Mouse (Mus musculus) ovary, postnatal 14 days (tissue): Measurements from ENCODE around the gene 4930426L09Rik.
"Not testable (repeated sequence)": the region's sequence is repeated elsewhere in the genome, so short reads cannot be mapped to it uniquely, and the experiment has no call there.

Experiments used
- DNase-seq: peaks from one replicate; pipeline ENCODE4 v3.0.0; 2022; ENCODE audit warnings: low spot score

4930426L09Rik gene

DNA sequence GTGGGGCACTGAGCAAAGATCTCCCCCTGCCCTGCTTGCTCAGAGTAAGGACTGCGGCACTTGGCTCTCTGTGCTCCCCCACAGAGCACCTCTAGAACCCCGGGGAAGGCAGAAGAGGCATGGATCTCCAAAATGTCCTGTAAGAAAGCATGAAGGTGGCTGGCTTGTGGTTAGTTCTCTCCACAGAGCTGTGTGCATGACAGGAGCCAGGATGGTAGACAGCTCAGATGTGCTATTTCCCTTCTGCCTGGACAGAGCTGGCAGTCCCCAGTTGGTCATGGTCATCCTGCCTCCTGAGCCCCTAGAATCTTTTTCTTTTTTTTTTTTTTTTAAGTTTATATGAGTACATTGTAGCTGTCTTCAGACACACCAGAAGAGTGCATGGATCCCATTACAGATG lies 27.7 kb upstream of the 4930426L09Rik start:
- no peak for DNase-seq

DNA sequence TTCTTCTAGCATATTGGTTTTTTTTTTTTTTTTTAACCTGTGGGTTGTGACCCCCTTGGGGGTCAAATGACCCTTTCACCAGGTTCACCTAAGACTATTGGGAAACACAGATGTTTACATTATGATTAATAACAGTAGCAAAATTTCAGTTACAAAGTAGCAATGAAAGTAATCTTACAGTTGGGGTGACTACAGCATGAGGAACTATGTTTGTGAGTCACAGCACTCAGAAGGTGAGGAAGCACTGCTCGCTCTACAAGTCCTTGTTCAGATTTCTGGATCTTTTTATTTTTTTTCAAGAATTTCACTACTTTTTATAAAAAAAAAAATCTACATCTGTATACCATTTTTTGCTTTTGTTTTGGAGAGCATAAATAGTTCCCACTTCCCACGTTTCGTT lies 26.6 kb upstream of the 4930426L09Rik start:
- DNase-seq: no peak

GRCm38 (mm10) chr2:18974882-18975645 lies 23.1 kb upstream of the 4930426L09Rik start:
- DNase-seq: no peak

DNA sequence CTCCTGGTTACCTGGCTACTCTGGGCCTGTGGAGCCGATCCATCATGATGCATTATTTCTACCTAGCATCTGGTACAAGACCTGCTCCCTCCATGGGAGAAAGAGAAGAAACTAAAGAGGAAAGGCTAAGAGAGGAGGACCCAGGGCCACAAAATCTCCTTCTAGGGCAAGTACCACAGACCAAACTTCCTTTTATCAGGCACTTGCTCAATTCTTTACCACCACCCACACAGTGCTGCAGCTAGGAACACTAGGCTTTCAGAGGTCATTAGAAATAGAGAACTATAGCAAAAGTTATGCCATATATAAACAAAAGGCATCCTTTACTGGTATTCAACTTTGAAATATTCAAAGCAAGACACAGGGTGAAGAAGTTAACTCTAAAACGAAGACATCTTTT lies 22.0 kb upstream of the 4930426L09Rik start:
- DNase-seq: no peak

DNA sequence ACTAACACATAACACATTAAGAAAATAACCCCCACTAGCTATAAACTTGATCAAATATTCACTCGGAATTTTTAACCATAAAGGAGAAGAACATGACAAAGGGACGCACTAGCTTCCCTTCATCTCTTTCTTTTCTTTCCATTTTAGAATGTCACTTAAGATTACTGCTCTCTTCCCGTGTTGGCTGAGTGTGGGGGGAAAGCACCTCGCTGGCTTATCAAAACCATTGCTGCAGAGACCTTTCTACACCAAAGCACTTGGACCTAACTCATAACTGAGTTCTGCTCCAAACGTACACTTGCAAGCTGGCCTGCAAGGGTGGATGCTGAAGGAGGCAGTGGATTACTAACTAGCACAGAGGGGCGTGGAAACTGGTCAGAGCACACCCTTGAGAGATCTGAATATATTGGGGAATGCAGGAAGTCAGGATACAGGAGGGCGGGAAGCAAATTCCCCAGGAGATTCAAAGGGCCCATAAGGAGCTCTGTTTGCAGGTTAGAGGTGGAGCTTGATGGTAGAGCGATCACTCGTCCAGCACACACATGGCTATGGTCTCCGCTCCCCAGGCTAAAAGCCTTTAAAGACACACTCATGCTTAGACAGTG lies 20.8 kb upstream of the 4930426L09Rik start:
- DNase-seq: no peak

DNA sequence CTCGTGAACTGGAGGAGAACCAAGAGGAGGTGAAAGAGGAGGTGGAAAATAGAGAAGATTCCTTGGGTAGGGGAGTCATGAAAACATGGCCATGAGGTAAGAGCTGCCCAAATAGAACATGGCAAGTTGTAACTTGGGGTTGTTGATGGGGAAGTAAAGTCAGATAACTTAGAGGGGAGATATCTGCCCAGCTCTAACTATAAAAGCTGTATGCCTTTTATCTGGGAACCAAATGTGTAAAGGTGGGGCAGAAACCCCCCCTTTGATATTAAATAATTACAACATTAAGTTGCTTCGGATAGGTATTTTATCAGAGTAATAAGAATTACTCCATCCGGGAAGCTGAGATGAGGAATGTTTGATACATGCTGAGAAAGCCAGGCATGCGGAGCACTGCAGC lies 19.1 kb upstream of the 4930426L09Rik start:
- no peak for DNase-seq

GRCm38 (mm10) chr2:18979675-18980074 lies 18.5 kb upstream of the 4930426L09Rik start:
- DNase-seq: no peak

DNA sequence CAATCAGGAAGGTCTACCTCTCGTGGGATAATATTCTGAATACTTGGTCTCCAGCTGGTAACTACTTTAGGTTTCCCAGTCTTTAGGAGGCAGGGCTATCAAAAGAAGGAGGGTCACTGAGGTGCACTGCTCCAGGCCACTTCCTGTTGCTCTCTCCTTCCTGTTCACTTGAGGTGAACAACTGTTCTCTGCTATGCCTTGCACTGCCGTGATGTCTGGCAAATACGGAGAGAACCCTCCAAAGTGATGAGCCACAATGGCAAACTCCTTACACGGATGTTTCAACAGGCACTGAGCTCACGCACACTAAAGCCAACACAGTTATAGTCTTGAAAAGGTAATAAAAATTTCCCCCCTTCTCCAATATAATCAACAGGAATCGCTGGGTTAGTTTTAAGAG lies 15.6 kb upstream of the 4930426L09Rik start:
- DNase-seq: no peak

DNA sequence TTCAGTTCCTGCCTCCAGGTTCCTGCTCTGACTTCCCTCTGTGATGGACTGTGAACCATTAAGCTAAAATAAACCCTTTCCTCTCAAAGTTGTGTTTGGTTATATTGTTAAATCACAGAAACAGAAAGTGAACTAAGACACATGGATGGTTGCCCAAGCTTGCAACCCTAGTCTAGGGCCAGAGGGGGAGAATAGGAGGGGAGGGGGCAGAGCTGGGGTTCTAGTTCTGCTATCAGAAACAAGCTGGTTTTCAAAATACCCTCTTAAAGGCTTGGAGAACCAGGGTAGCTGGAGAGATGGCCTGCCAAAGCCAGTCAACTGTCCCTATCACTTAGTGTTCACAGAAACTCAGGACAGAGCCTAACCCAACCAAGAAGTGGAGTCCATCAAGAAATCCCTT lies 14.6 kb upstream of the 4930426L09Rik start:
- no peak for DNase-seq

GRCm38 (mm10) chr2:18984095-18984847 lies 13.9 kb upstream of the 4930426L09Rik start:
- DNase-seq: no peak

GRCm38 (mm10) chr2:18985506-18985905 lies 12.6 kb upstream of the 4930426L09Rik start:
- no peak for DNase-seq

GRCm38 (mm10) chr2:18988885-18989284 lies 9.3 kb upstream of the 4930426L09Rik start:
- DNase-seq: no peak

GRCm38 (mm10) chr2:18992512-18993510 lies 5.3 kb upstream of the 4930426L09Rik start:
- DNase-seq: no peak

DNA sequence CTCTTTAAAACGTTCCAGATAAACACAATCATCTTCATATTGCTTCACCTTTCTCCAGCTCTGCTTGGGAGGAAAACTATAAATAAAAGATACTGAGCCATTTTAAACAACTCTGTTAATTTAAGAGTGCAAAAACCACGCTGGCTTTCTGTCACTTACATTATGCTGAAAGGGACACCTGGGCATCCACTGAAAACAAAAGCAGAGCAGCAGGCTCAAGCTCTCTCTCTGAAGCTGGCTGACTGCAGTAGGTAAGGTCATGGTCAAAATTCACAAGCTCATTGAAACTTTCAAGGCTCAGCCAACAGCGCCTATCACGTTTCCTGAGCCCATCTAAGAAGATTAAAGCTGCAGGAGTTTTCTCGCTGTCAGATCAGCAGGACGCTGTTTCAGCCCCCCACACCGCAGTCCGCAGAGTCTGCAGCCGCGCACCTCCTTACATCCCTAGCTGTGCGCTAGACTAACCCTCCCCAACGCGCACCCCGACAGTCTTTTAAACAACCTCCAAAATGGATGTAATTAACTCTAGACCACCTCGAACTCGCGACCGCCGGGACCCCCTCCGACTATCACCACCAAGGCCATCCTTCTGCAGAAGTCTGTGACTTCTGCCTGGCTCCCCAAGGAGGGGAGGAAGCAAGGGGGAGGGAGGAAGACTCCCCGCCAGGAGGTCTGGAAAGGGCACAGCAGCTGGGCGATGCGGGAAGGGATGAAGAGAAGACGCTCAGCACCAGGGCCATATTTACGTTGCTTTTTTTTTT lies 1.5 kb upstream of the 4930426L09Rik start:
- DNase-seq: peak; percentile 4

GRCm38 (mm10) chr2:18997387-18997971 lies 664 bp upstream of the 4930426L09Rik start:
- DNase-seq: peak; percentile 27

DNA sequence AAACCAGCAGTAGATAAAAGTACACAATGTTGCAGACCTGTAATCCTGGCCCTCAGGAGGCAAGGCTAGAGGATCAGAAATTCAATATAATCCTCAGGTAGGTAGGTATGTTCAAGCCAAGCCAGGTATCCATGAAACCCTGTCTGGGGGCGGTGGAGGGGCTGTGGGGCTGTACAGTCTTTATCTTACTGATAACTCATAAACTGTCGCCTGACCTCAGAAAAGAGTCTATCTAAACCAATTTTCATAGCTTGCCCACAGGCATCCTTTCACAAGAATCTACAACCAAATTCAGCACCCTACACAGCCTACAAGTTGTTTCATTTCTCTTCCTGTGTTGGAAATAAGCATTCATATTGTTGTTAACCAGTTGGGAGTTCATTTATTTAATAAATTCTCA lies 1.3 kb downstream of the 4930426L09Rik start:
- no peak for DNase-seq

- no peak for DNase-seq
These were observed 6.7 kb downstream of the 4930426L09Rik start for GRCm38 (mm10) chr2:19004801-19005200.

DNA sequence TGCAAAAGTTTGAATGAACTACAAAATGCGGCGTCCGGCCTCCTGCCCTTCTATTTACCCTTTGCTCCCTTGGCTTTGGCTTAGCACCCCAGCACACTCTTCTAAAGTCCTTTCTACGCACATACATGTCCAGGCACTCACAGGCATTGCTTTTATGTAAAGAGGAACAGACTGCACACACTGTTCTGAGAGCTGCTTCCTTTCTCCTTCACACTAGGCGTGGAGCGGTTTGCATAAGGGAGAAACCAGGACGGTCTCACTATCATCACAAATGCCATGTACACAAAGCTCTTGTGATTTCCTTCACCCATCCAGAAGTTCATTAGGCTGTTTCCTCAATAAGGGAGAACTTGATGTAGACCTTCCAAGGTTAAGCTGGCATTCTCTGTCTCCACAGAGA lies 8.0 kb downstream of the 4930426L09Rik start:
- DNase-seq: no peak

DNA sequence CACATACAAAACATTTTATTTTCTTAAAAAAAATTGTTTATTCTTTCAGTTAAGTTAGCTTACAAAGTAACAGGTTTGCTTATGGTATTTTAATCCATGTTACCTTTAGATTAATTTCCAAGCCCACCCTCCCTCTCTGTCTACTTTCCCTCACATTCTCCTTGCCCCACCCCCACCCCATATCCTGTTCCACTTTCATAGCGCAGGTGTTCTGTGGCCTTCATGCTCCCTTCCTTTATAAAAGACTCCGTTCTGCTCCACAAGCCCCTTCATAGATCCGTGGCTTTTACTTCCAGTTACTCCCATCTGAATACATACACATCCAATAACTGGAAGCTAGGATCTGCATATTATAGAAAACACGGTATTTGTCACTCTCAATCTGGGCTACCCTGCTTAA lies 9.4 kb downstream of the 4930426L09Rik start:
- DNase-seq: no peak

- DNase-seq: not testable (repeated sequence)
These were observed 12.4 kb downstream of the 4930426L09Rik start for GRCm38 (mm10) chr2:19010541-19010940.

DNA sequence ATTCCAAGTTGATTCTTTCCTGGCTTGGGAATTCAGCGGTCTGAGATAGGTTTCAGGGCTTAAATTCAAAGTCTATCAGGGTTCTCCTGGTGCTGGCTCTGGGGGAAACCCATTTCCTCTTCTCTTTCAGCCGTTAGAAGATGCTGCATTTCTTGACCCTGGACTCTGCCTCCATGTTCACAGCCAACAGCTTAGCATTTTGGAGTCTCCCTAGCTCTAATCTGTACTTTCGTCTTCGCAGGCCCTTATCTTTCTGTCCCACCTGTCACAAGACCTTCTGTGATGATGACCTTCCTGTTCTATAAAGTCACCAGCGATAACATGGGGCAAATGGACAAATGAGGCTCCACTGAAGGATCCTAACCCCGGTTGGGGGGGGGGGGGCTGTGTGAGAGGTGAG lies 13.3 kb downstream of the 4930426L09Rik start:
- no peak for DNase-seq
